Mouse (Mus musculus): Measurements from ENCODE around the gene 2010300C02Rik. TPM values are rescaled to one million over a fixed set of nuclear protein-coding genes. Genes with fewer than 3 reads are reported as not detected.
A peak's percentile ranks its signal among the peaks of the same experiment; 100 is the strongest.

2010300C02Rik gene
- total and polyA plus RNA-seq, 2 experiments, result 0.04 to 0.09 TPM

DNA sequence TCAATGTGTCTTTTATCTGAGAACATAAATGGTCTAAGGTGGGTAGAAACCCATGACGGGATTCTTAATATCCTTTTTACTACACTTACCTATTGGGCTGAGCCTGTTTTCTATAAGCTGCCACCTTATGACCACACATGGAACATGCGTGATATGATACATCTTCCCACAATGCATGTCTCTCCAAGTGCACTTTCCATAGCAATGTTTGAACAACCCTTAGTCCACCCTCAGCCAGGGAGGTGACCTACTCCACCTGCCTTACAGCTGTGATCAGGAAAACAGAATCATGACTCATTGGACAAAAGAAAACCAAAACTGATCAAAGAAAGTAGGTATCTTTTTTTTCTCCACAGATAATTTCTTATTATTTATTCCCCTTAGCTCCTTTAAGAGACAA is 63.9 kb downstream of the 2010300C02Rik start:
- no peak for DNase-seq (ENCODE audit: extremely low read depth, low read depth, low spot score)
- no peak overlapping the region for H3K9ac ChIP-seq (ENCODE audit: low read depth, low read length)
- H3K27ac ChIP-seq (replicated peaks; ENCODE audit: insufficient read depth, low read depth, low read length), result no peak overlapping the region
- WGBS, result 94% methylated on average over 2 of the region's 2 CpGs
- H3K27me3 ChIP-seq (ENCODE audit: control insufficient read depth, insufficient read depth, low read length), result no peaks in the 10 kb centered on the region
- H3K79me2 ChIP-seq (ENCODE audit: control insufficient read depth, insufficient read depth, low read length), result no peaks in the 10 kb centered on the region
- no peaks in the 10 kb centered on the region for H3K4me1 ChIP-seq (ENCODE audit: control insufficient read depth, insufficient read depth, low read length)
- no peak overlapping the region for H3K4me3 ChIP-seq (ENCODE audit: insufficient read depth, low read depth, low read length)
- H3K36me3 ChIP-seq (ENCODE audit: control insufficient read depth, insufficient read depth, low read length), result no peaks in the 10 kb centered on the region
- TF ChIP-seq POLR2A (IDR thresholded peaks at IDR 0.05; ENCODE audit: extremely low read depth, insufficient read depth, low read length) (no peak), CTCF (IDR thresholded peaks at IDR 0.05; ENCODE audit: low read depth, low read length) (no peak)

- H3K4me3 ChIP-seq (ENCODE audit: insufficient read depth, low read depth, low read length), result no peak overlapping the region
- TF ChIP-seq CTCF (IDR thresholded peaks at IDR 0.05; ENCODE audit: low read depth, low read length) (peak; percentile 31; the same call in 1 of the 2 replicates), POLR2A (IDR thresholded peaks at IDR 0.05; ENCODE audit: extremely low read depth, insufficient read depth, low read length) (no peak)
- H3K27me3 ChIP-seq (ENCODE audit: control insufficient read depth, insufficient read depth, low read length), result no peaks in the 10 kb centered on the region
- H3K36me3 ChIP-seq (ENCODE audit: control insufficient read depth, insufficient read depth, low read length), result no peaks in the 10 kb centered on the region
- H3K4me1 ChIP-seq (ENCODE audit: control insufficient read depth, insufficient read depth, low read length), result no peaks in the 10 kb centered on the region
- H3K9ac ChIP-seq (ENCODE audit: low read depth, low read length), result no peak overlapping the region
- WGBS, result 71% methylated on average over 5 of the region's 5 CpGs
- no peak overlapping the region for H3K27ac ChIP-seq (replicated peaks; ENCODE audit: insufficient read depth, low read depth, low read length)
- DNase-seq (ENCODE audit: extremely low read depth, low read depth, low spot score), result no peak
- no peaks in the 10 kb centered on the region for H3K79me2 ChIP-seq (ENCODE audit: control insufficient read depth, insufficient read depth, low read length)
Observed at GRCm38 (mm10) chr1:37653992-37654391, 65.9 kb downstream of the 2010300C02Rik start.

GRCm38 (mm10) chr1:37647066-37647465 is 72.8 kb downstream of the 2010300C02Rik start:
- Histone ChIP-seq H3K4me1 (ENCODE audit: control insufficient read depth, insufficient read depth, low read length) (no peaks in the 10 kb centered on the region), H3K9ac (ENCODE audit: low read depth, low read length) (no peak overlapping the region)
- 85% methylated on average over 10 of the region's 10 CpGs for WGBS

DNA sequence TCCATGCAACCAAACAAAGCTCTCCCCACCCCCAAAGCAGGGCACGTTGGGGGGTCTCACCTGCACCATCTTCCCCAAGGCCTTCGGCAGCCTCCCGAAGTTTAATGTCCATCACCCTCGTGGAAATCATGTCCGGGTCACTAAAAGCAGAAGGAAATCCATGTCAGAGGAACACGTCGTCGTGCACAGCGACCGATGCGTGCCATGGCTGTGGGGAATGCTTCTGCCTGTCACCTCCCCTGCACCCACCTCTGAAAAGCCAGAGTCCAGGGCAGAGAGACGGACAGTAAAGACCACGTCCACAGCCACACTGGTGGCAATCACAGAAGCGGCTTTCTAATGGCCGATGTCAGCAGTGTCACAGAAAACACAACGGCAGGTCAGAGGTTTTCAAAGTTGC is 75.4 kb downstream of the 2010300C02Rik start:
- TF ChIP-seq CTCF (IDR thresholded peaks at IDR 0.05; ENCODE audit: low read depth, low read length) (no peak), POLR2A (IDR thresholded peaks at IDR 0.05; ENCODE audit: extremely low read depth, insufficient read depth, low read length) (no peak)
- Histone ChIP-seq H3K79me2 (ENCODE audit: control insufficient read depth, insufficient read depth, low read length) (no peaks in the 10 kb centered on the region), H3K36me3 (ENCODE audit: control insufficient read depth, insufficient read depth, low read length) (no peaks in the 10 kb centered on the region), H3K4me3 (ENCODE audit: insufficient read depth, low read depth, low read length) (no peak overlapping the region), H3K4me1 (ENCODE audit: control insufficient read depth, insufficient read depth, low read length) (no peaks in the 10 kb centered on the region), H3K9ac (ENCODE audit: low read depth, low read length) (no peak overlapping the region), H3K27me3 (ENCODE audit: control insufficient read depth, insufficient read depth, low read length) (no peaks in the 10 kb centered on the region), H3K27ac (replicated peaks; ENCODE audit: insufficient read depth, low read depth, low read length) (no peak overlapping the region)
- DNase-seq (ENCODE audit: extremely low read depth, low read depth, low spot score), result no peak
- 90% methylated on average over 16 of the region's 16 CpGs for WGBS

More at GRCm38 (mm10) chr1:37647066-37647465, 72.8 kb downstream of the 2010300C02Rik start:
- Histone ChIP-seq H3K27me3 (ENCODE audit: control insufficient read depth, insufficient read depth, low read length) (no peaks in the 10 kb centered on the region), H3K79me2 (ENCODE audit: control insufficient read depth, insufficient read depth, low read length) (no peaks in the 10 kb centered on the region), H3K4me3 (ENCODE audit: insufficient read depth, low read depth, low read length) (no peak overlapping the region), H3K36me3 (ENCODE audit: control insufficient read depth, insufficient read depth, low read length) (no peaks in the 10 kb centered on the region), H3K27ac (replicated peaks; ENCODE audit: insufficient read depth, low read depth, low read length) (no peak overlapping the region)
- TF ChIP-seq CTCF (IDR thresholded peaks at IDR 0.05; ENCODE audit: low read depth, low read length) (no peak), POLR2A (IDR thresholded peaks at IDR 0.05; ENCODE audit: extremely low read depth, insufficient read depth, low read length) (no peak)
- no peak for DNase-seq (ENCODE audit: extremely low read depth, low read depth, low spot score)

GRCm38 (mm10) chr1:37643794-37644365 is 76.0 kb downstream of the 2010300C02Rik start:
- Histone ChIP-seq H3K27ac (replicated peaks; ENCODE audit: insufficient read depth, low read depth, low read length) (no peak overlapping the region), H3K9ac (ENCODE audit: low read depth, low read length) (no peak overlapping the region), H3K4me1 (ENCODE audit: control insufficient read depth, insufficient read depth, low read length) (no peaks in the 10 kb centered on the region), H3K4me3 (ENCODE audit: insufficient read depth, low read depth, low read length) (no peak overlapping the region), H3K79me2 (ENCODE audit: control insufficient read depth, insufficient read depth, low read length) (no peaks in the 10 kb centered on the region), H3K36me3 (ENCODE audit: control insufficient read depth, insufficient read depth, low read length) (no peaks in the 10 kb centered on the region), H3K27me3 (ENCODE audit: control insufficient read depth, insufficient read depth, low read length) (no peaks in the 10 kb centered on the region)
- DNase-seq (ENCODE audit: extremely low read depth, low read depth, low spot score), result no peak
- WGBS, result 81% methylated on average over 5 of the region's 5 CpGs
- TF ChIP-seq CTCF (IDR thresholded peaks at IDR 0.05; ENCODE audit: low read depth, low read length), result no peak
- TF ChIP-seq POLR2A (IDR thresholded peaks at IDR 0.05; ENCODE audit: extremely low read depth, insufficient read depth, low read length), result no peak

- H3K4me3 ChIP-seq (ENCODE audit: insufficient read depth, low read depth, low read length), result no peak overlapping the region
- no peak for TF ChIP-seq CTCF (IDR thresholded peaks at IDR 0.05; ENCODE audit: low read depth, low read length)
- no peak for TF ChIP-seq POLR2A (IDR thresholded peaks at IDR 0.05; ENCODE audit: extremely low read depth, insufficient read depth, low read length)
- no peaks in the 10 kb centered on the region for H3K4me1 ChIP-seq (ENCODE audit: control insufficient read depth, insufficient read depth, low read length)
- no peaks in the 10 kb centered on the region for H3K79me2 ChIP-seq (ENCODE audit: control insufficient read depth, insufficient read depth, low read length)
- WGBS, result 89% methylated on average over 11 of the region's 11 CpGs
- no peaks in the 10 kb centered on the region for H3K27me3 ChIP-seq (ENCODE audit: control insufficient read depth, insufficient read depth, low read length)
- no peak overlapping the region for H3K9ac ChIP-seq (ENCODE audit: low read depth, low read length)
- no peak for DNase-seq (ENCODE audit: extremely low read depth, low read depth, low spot score)
- no peaks in the 10 kb centered on the region for H3K36me3 ChIP-seq (ENCODE audit: control insufficient read depth, insufficient read depth, low read length)
- H3K27ac ChIP-seq (replicated peaks; ENCODE audit: insufficient read depth, low read depth, low read length), result no peak overlapping the region
Observed at GRCm38 (mm10) chr1:37641361-37641760, 78.5 kb downstream of the 2010300C02Rik start.

All from liver, adult 2 months (tissue).